Mouse (Mus musculus) lung, postnatal 0 days (tissue): ENCODE data around the gene Huwe1. TPM values are rescaled to one million over a fixed set of nuclear protein-coding genes. Genes with fewer than 3 reads are reported as not detected.

Experiments
- ATAC-seq: fragments of 200-750 bp; cut with Nextera tagmentation; 2 replicates; pipeline ENCODE4 v1.8.0; 2017; ENCODE audit warnings: moderate library complexity
- DNase-seq: peaks from one replicate; pipeline ENCODE4 v3.0.0-alpha.2; 2016; ENCODE audit warnings: low spot score
- H3K27ac ChIP-seq: fragments of 300-500 bp; sonication (generic); 2 replicates; pipeline ENCODE4 v1.5.1; 2014; ENCODE audit warnings: antibody characterized with exemption, mild to moderate bottlenecking, low read length, mixed read lengths
- H3K27me3 ChIP-seq: fragments of 300-500 bp; sonication (generic); replicated peaks from 2 replicates; pipeline ENCODE4 v1.6.1; 2014; ENCODE audit warnings: low read length, mixed read lengths; ENCODE audit not compliant: insufficient read depth
- H3K36me3 ChIP-seq: fragments of 300-500 bp; sonication (generic); 2 replicates; pipeline ENCODE4 v1.6.1; 2014; ENCODE audit warnings: low read length, mixed read lengths; ENCODE audit not compliant: insufficient read depth
- H3K4me1 ChIP-seq: fragments of 300-500 bp; sonication (generic); 2 replicates; pipeline ENCODE4 v1.6.1; 2014; ENCODE audit warnings: antibody characterized with exemption, low read depth, low read length, mixed read lengths; ENCODE audit not compliant: insufficient read depth
- H3K4me2 ChIP-seq: fragments of 300-500 bp; sonication (generic); replicated peaks from 2 replicates; pipeline ENCODE4 v1.6.1; 2014; ENCODE audit warnings: low read depth, mild to moderate bottlenecking, low read length, moderate library complexity, mixed read lengths
- H3K4me3 ChIP-seq: fragments of 300-500 bp; sonication (generic); 2 replicates; pipeline ENCODE4 v1.5.1; 2014; ENCODE audit warnings: low read depth, low read length
- H3K9ac ChIP-seq: fragments of 300-500 bp; sonication (generic); replicated peaks from 2 replicates; pipeline ENCODE4 v1.6.1; 2014; ENCODE audit warnings: low read depth, mild to moderate bottlenecking
- H3K9me3 ChIP-seq: fragments of 300-500 bp; sonication (generic); 2 replicates; pipeline ENCODE4 v1.6.1; 2016; ENCODE audit warnings: low read length, mixed read lengths
- CTCF ChIP-seq: IDR thresholded peaks from 2 replicates; pipeline ENCODE4 v1.5.1; 2016; ENCODE audit warnings: antibody characterized with exemption, mild to moderate bottlenecking
- EP300 ChIP-seq: IDR thresholded peaks from 2 replicates; pipeline ENCODE4 v1.6.1; 2016; ENCODE audit warnings: antibody characterized with exemption, mild to moderate bottlenecking, control low read depth
- WGBS: fragments of 180-500 bp; shearing (Covaris S2); extraction: QIAGEN DNeasy Blood & Tissue Kit; methylation state at CpG from one replicate; pipeline ENCODE4 v1.1.7; 2014; 5-methylcytosine and 5-hydroxymethylcytosine counted together
- polyA plus RNA-seq: library from polyadenylated mRNA; unstranded; fragments of >200 nt; fragmentation: Nextera tagmentation; extraction: Ambion mirVana; gene quantifications from 2 replicates; pipeline ENCODE4 v1.2.1, GENCODE M21; 2015

The Huwe1 gene
- 16.4 and 20.4 TPM in 2 replicates for polyA plus RNA-seq

- Histone ChIP-seq H3K9ac (peak within 1 kb of the TSS; percentile 58), H3K4me2 (peak within 1 kb of the TSS; percentile 54), H3K27ac (peak within 1 kb of the TSS; percentile 84), H3K9me3 (no peaks in the 10 kb centered on the region), H3K4me1 (no peaks in the 10 kb centered on the region), H3K4me3 (peak within 1 kb of the TSS; percentile 56), H3K27me3 (no peaks in the 10 kb centered on the region), H3K36me3 (no peaks in the 10 kb centered on the region)
- 8% methylated on average over 19 of the region's 36 CpGs for WGBS
- DNase-seq (peak; percentile 66), ATAC-seq (peak; percentile 10; the same call in 1 of the 2 replicates)
- TF ChIP-seq CTCF, result 0 out of 2 replicates have a peak, but pooled peaks have one; percentile 12
- no peak for TF ChIP-seq EP300
Measured at GRCm38 (mm10) chrX:151800701-151801511, at the start of gene Huwe1. Huwe1 (plus strand) TSS chrX:151800807.

GRCm38 (mm10) chrX:151780348-151780747 is 20.3 kb upstream of the Huwe1 start:
- no peak for ATAC-seq
- TF ChIP-seq EP300, result no peak
- TF ChIP-seq CTCF, result no peak
- Histone ChIP-seq H3K27ac (no peak overlapping the region), H3K9me3 (no peaks in the 10 kb centered on the region), H3K4me2 (no peak overlapping the region), H3K4me1 (no peaks in the 10 kb centered on the region), H3K36me3 (no peaks in the 10 kb centered on the region), H3K9ac (no peak overlapping the region), H3K27me3 (no peaks in the 10 kb centered on the region), H3K4me3 (no peak overlapping the region)
- WGBS, result 86% methylated on average over 1 of the region's 1 CpGs
- DNase-seq, result no peak

GRCm38 (mm10) chrX:151782939-151783338 is 17.7 kb upstream of the Huwe1 start:
- TF ChIP-seq CTCF (no peak), EP300 (no peak)
- H3K9ac ChIP-seq, result no peak overlapping the region
- no peaks in the 10 kb centered on the region for H3K9me3 ChIP-seq
- ATAC-seq (no peak), DNase-seq (no peak)
- no peaks in the 10 kb centered on the region for H3K36me3 ChIP-seq
- no peak overlapping the region for H3K4me3 ChIP-seq
- H3K4me2 ChIP-seq, result no peak overlapping the region
- H3K27ac ChIP-seq, result no peak overlapping the region
- 75% methylated on average over 4 of the region's 4 CpGs for WGBS
- no peaks in the 10 kb centered on the region for H3K4me1 ChIP-seq
- no peaks in the 10 kb centered on the region for H3K27me3 ChIP-seq

DNA sequence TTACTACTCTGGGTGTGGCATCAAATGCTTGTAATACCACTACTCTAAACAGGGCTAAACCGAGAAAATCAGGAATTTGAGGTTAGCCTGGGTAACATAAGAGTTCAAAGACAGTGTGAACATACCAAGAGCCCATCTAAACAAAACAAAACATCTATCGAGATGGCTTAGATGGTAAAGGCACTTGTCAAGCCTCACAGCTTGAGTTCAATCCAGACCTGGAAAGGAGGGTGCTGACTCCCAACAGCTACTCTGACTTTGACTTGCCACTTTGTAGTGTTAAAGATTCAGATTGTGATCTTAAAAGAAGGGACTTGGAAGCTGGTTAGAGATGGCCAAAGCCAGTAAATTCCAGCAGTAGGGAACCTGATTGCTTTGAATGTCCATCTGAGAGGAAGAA is 7.8 kb upstream of the Huwe1 start:
- Histone ChIP-seq H3K4me3 (no peak overlapping the region), H3K9me3 (no peaks in the 10 kb centered on the region), H3K27ac (no peak overlapping the region), H3K4me1 (no peaks in the 10 kb centered on the region), H3K36me3 (no peaks in the 10 kb centered on the region), H3K9ac (no peak overlapping the region), H3K27me3 (no peaks in the 10 kb centered on the region), H3K4me2 (no peak overlapping the region)
- no peak for ATAC-seq
- WGBS, result 20% methylated on average over 2 of the region's 2 CpGs
- TF ChIP-seq EP300 (no peak), CTCF (no peak)
- DNase-seq, result no peak

DNA sequence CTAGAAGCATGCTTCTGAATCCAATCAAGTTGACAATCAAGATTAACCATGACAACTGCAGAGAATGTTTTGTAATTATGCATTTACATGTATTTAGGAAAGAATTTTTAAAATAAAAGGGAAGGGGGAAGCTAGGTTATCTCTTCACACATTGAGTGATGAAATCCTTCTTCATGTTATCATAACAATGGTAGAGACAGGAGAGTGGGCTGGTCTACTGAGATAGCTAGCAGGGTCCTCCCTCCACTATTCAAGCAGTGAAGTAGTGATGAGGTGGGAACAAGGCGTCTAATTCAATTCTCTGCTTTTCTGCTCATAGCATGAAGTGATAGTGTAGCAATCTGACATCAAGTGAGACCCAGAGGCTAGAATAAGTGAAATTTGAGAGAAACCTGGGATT is 2.6 kb upstream of the Huwe1 start:
- no peak overlapping the region for H3K27ac ChIP-seq

DNA sequence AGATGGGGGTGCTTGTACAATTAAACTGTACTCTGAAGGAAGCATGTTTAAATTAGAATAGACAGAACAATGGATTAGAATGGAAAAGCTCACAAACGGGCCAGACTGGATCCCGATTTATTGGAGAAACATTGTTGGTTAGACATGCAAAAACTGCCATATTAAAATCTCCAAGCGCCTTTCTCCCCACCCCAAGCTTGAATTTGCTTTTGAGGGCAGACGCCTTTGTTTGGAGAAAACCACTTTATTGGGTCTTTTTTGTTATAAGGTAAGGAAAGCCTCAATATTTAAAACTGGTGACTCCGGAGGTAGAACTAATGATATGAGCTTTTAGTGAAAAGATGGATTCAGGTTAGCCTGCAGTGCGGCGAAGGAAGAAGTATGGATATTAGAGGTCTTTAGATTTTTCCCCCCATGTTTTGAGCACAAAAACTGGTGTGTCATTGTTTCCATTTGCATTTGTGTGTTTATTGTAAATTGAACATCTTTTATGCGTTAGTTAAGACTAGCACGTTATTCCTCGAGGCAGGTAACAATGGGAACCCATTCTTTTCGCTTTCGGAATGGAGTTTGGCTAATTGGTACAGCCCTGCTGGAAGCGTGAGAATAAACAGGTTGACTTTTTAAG is 1.8 kb downstream of the Huwe1 start:
- Histone ChIP-seq H3K9ac (peak overlapping the region; percentile 29), H3K27ac (peak overlapping the region; percentile 72), H3K4me1 (no peaks in the 10 kb centered on the region), H3K27me3 (no peaks in the 10 kb centered on the region), H3K4me2 (peak overlapping the region; percentile 52), H3K4me3 (peak overlapping the region; percentile 39), H3K9me3 (no peaks in the 10 kb centered on the region), H3K36me3 (no peaks in the 10 kb centered on the region)
- DNase-seq, result no peak
- 13% methylated on average over 13 of the region's 13 CpGs for WGBS
- TF ChIP-seq CTCF (no peak), EP300 (no peak)
- ATAC-seq, result no peak

More for the DNA sequence above, 2.6 kb upstream of the Huwe1 start:
- no peak overlapping the region for H3K4me3 ChIP-seq
- H3K36me3 ChIP-seq, result no peaks in the 10 kb centered on the region
- ATAC-seq (no peak), DNase-seq (no peak)
- H3K9ac ChIP-seq, result no peak overlapping the region
- no peaks in the 10 kb centered on the region for H3K4me1 ChIP-seq
- TF ChIP-seq CTCF (no peak), EP300 (no peak)
- no peaks in the 10 kb centered on the region for H3K27me3 ChIP-seq
- no peak overlapping the region for H3K4me2 ChIP-seq
- no peaks in the 10 kb centered on the region for H3K9me3 ChIP-seq
- WGBS, result 54% methylated on average over 1 of the region's 1 CpGs
